Mouse (Mus musculus) lung, embryonic 15.5 days (tissue): ENCODE results near the gene E330034G19Rik. TPM values are rescaled to one million over a fixed set of nuclear protein-coding genes. Genes with fewer than 3 reads are reported as not detected.

Experiments
- polyA plus RNA-seq: library from polyadenylated mRNA; unstranded; fragments of >200 nt; fragmentation: Nextera tagmentation; extraction: Ambion mirVana; gene quantifications from 2 replicates; pipeline ENCODE4 v1.2.1, GENCODE M21; 2015

The E330034G19Rik gene
- polyA plus RNA-seq, 1 experiment from 2014 or later, result not detected

Other genes starting within 250 kb of the E330034G19Rik start
- 12.8 and 14.3 TPM in 2 replicates for gene Dlg5, start 47.3 kb upstream of the E330034G19Rik start, polyA plus RNA-seq
- gene Polr3a, start 193.8 kb downstream of the E330034G19Rik start, polyA plus RNA-seq, result 17.6 and 18.7 TPM in 2 replicates
- gene Rps24, start 193.9 kb downstream of the E330034G19Rik start, polyA plus RNA-seq, result 761 and 812 TPM in 2 replicates